Mouse (Mus musculus): ENCODE data around the gene Rfx7.

Gene Rfx7

DNA sequence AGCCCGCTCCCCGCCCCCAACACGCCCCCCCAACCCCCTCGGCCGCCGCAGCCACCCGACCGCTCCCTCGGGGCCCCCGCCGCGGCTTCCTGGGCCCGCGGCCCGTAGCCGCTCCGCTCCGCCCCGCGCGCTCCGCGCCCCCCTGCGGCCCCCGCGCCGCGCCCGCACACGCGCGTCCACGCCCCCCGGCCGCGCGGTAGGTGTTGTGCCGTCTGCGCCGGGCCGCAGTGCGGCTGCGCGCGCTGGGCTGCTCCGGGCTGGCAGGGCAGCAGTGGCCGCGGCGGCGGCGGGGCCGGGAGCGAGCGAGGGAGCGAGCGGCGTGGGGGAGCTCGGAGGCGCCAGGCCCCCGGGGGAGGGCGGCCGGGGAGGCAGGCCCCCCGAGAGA, at the start of gene Rfx7:
Gene Rfx7 (plus strand): TSS at position 245 of the 385 bp plus-strand sequence.
- ChIA-PET CTCF (interaction anchor here in 3 of 4 experiments (0.6 to 1.6 kb wide), 25 partner anchors 10 to 1497 kb away, joined by 3 to 13 read pairs (median 5); partner anchors contain the start of gene Nedd4 (in 1 of the 3)), POLR2A (interaction anchor here in 3 of 4 experiments (0.6 to 3.4 kb wide), 92 partner anchors 10 to 1859 kb away, joined by 3 to 67 read pairs (median 5); partner anchors contain the start of genes Tex9 (in 3 of the 3), Mns1 (in 2 of the 3), Nedd4 (in 2 of the 3) and Tcf12 (in 2 of the 3))

DNA sequence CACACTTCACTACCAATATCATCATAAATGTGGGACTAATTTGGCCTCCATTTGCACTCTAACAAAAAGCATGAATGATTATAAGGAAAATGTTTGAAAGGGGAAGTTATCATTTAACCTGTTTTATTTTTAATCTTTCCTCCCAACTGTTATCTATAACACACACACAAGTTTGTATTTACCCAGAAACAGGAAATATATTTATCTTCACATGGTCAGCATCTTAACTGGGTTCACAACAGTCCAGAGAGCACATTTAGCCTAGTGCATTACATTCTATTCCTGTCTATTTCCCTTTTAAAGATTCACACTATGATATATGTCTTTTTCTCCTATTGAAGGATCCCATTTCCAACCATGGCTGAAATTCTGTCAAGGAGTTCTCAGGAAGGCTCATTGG, 43.5 kb upstream of the Rfx7 start:
- ChIA-PET CTCF (no interaction called here), POLR2A (interaction anchor here in 1 of 4 experiments (1.4 kb wide), 1 partner anchor 43 kb away, joined by 3 read pairs; the partner anchor contains the start of gene Rfx7)

DNA sequence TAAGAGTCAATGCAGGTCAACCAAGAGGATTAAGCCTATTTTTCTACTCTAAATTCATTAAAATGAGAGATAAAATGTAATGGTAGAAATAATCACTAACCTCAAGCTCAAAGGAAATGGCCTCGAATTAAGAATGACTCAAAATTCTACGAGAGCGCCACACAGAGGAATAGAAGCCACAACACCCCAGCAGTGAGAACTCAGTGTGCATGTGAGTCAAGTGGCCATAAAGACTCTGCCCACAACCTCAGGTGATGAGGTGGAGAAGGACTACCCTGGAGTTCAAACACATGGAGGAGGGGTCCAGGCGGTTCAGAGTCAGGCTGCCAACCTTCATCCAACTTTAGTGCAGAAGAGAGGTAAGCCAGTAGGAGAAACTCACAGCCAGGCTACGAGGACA, 42.9 kb upstream of the Rfx7 start:
- POLR2A ChIA-PET: interaction anchor here in 1 of 4 experiments (1.3 kb wide), 1 partner anchor 42 kb away, joined by 6 read pairs; no protein-coding TSS in a partner anchor
- CTCF ChIA-PET: no interaction called here

- POLR2A ChIA-PET: interaction anchor here (0.6 to 4.1 kb wide), 17 partner anchors 9 to 380 kb away, joined by 3 to 24 read pairs (median 3); partner anchors contain the start of genes Rfx7 (in 3 of the 4) and Tcf12 (in 1 of the 4)
- CTCF ChIA-PET: interaction anchor here in 1 of 4 experiments (2.4 kb wide), 1 partner anchor 12 kb away, joined by 4 read pairs; no protein-coding TSS in a partner anchor
Measured at GRCm38 (mm10) chr9:72491559-72492193, 40.4 kb upstream of the Rfx7 start.

DNA sequence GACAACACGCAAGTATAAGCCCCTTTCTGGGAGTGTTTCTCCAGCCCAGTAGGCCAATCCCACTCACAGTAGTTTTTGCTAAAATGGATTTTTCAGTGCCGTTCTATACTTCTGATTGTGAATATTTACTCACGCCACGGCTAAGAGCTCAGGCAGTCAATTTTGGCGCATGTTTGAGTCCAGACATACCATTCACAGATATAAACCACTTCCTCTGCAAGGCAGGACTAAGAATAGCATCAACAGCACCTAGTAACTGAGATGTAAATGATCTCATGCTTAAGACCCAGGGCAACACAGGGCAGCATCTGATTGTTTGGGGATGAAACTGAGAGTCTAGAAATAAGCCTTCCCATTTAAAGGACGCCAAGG, 39.9 kb upstream of the Rfx7 start, which contains the start of gene Tex9:
Gene Tex9 (minus strand): TSS at position 19 of the 372 bp plus-strand sequence.
- POLR2A ChIA-PET: interaction anchor here (0.6 to 4.1 kb wide), 13 partner anchors 9 to 381 kb away, joined by 3 to 24 read pairs (median 6); partner anchors contain the start of genes Rfx7 (in 3 of the 4) and Tcf12 (in 1 of the 4)
- CTCF ChIA-PET: interaction anchor here in 1 of 4 experiments (2.4 kb wide), 1 partner anchor 13 kb away, joined by 4 read pairs; no protein-coding TSS in a partner anchor

DNA sequence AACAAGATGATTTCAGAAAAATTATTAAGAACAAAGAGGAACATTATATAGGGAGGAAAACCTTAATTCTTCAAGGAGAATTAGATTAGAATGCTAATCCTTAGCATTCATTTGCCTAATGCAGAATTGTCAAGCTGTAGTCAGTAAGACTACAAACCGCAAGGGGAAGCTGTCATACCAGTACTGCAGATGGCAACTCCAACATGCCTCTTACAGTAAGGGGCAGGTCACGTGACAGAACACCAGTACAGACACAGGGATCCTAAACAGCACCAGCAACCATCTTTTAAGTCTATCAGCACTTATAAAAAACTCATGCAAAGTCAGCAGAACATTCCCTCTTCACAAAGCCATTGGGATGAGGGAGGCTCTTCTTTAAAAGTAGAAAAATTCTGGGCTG, 38.6 kb upstream of the Rfx7 start:
- CTCF ChIA-PET: interaction anchor here in 1 of 4 experiments (1.1 kb wide), 1 partner anchor 38 kb away, joined by 5 read pairs; no protein-coding TSS in a partner anchor
- POLR2A ChIA-PET: interaction anchor here in 3 of 4 experiments (0.7 to 4.1 kb wide), 9 partner anchors 12 to 155 kb away, joined by 3 to 24 read pairs (median 4); no protein-coding TSS in a partner anchor

GRCm38 (mm10) chr9:72493984-72494685, 37.9 kb upstream of the Rfx7 start:
- POLR2A ChIA-PET: interaction anchor here in 3 of 4 experiments (0.7 to 4.1 kb wide), 9 partner anchors 11 to 146 kb away, joined by 3 to 24 read pairs (median 4); partner anchors contain the start of gene Rfx7 (in 1 of the 3)
- CTCF ChIA-PET: interaction anchor here in 2 of 4 experiments (1.0 to 1.1 kb wide), 3 partner anchors 37 kb away, joined by 4 to 5 read pairs (median 5); no protein-coding TSS in a partner anchor

DNA sequence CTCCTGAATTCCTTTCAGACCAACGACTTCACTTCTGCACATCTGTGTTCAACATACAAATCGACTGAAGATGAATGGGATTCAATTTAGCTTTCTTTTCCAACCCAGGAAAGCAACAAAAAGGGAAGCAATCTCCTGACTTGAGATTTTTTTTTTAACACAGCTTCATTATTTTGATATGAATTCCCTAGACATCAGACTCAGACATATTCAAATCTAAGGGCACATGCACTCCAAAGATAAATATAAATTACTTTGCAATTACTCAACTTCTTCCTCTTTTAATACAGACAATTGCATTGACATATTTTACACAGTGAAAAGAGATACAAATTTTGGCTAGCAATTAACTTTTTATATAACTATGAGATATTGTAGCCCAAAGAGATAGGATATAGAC, 35.3 kb upstream of the Rfx7 start:
- POLR2A ChIA-PET: interaction anchor here in 1 of 4 experiments (0.6 to 2.8 kb wide), 3 partner anchors 17 to 282 kb away, joined by 3 to 16 read pairs (median 3); no protein-coding TSS in a partner anchor
- CTCF ChIA-PET: no interaction called here

DNA sequence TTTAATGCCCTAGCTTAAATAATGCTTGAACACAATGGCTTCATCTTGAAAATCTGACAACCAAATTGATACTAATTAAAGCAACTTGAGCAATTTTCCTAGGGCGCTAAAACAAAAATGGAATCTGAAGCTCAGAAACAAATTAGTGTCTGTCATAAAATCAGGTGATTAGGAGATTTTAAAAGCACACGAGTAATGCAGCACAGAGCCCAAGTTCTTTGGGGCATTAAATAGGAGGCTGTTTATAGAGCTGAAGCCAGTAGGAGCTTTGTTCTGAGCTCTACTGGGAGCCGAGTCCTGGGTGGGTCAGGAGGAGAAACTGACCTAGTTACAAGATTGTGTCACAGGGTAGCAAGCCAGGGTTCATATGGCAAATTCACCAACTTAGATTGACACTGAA, 34.9 kb upstream of the Rfx7 start:
- POLR2A ChIA-PET: interaction anchor here in 3 of 4 experiments (0.6 to 2.8 kb wide), 7 partner anchors 18 to 325 kb away, joined by 3 to 16 read pairs (median 3); no protein-coding TSS in a partner anchor
- CTCF ChIA-PET: interaction anchor here in 1 of 4 experiments (1.1 kb wide), 1 partner anchor 34 kb away, joined by 5 read pairs; the partner anchor contains the start of gene Rfx7

DNA sequence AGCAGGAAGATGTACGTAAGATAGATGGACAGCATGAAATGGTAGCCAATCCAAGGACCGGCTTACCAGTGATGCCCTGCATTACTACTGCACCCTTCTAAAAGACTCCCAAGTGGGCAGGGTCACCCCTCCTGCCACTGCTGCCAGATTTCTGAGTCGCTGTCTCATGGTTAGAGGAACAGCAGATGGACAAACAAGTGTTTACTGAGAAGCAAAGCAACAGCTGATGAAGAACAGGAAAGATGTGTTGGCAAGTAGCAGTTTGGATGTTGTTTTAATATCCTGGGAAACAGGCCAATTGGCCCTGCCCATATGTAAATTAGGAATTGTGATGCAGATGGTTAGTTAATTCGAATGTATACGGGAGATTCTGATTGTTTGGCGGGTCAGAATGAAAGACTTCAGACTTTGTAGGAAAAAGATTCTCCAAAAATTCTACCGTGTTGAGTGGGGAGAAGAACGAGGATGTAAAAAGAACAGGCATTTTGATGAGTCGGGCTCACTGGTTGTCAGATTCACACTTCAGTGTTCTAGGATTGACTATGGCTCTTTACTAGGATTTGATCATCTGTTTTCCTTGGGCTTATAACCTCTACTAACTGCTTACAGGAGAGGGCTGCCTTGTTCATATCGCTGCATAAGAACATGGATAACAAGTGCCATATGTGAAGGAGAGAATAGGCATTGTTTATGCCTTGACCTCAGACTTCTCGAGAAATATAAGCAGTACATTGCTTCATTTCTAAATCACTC, 19.6 kb upstream of the Rfx7 start:
- ChIA-PET CTCF (interaction anchor here in 1 of 4 experiments (0.5 kb wide), 1 partner anchor 89 kb away, joined by 3 read pairs; no protein-coding TSS in a partner anchor), POLR2A (interaction anchor here in 3 of 4 experiments (0.6 to 2.2 kb wide), 4 partner anchors 19 to 38 kb away, joined by 3 to 9 read pairs (median 6); partner anchors contain the start of gene Rfx7 (in 1 of the 3))

- CTCF ChIA-PET: interaction anchor here in 1 of 4 experiments (1.2 kb wide), 1 partner anchor 16 kb away, joined by 6 read pairs; no protein-coding TSS in a partner anchor
- POLR2A ChIA-PET: interaction anchor here in 2 of 4 experiments (0.8 to 2.0 kb wide), 5 partner anchors 10 to 69 kb away, joined by 3 to 10 read pairs (median 6); partner anchors contain the start of gene Rfx7 (in 2 of the 2)
Measured at GRCm38 (mm10) chr9:72515366-72515765, 16.7 kb upstream of the Rfx7 start.

DNA sequence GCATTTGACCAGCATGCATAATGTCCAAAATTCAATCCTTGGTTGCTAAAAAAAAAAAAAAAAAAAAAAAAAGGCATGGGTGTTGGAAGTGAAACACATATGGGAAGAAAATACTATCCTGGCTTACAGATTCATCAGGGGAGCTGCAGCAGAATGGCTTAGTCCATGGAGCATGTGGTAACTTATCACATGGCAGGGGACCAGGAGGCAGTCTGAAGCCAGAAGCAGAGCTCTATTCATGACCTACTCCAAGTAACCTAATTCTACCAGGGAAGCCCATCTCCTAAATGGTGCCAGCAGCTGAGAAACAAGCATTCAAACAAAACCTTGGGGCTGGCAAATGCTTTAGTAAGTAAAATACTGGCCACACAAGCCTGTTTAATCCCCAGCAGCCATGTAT, 12.8 kb upstream of the Rfx7 start:
- ChIA-PET POLR2A (interaction anchor here in 2 of 4 experiments (0.6 to 6.1 kb wide), 10 partner anchors 9 to 122 kb away, joined by 3 to 27 read pairs (median 4); partner anchors contain the start of gene Rfx7 (in 2 of the 2)), CTCF (interaction anchor here in 2 of 4 experiments (0.6 to 1.4 kb wide), 2 partner anchors 12 kb away, joined by 3 to 4 read pairs; no protein-coding TSS in a partner anchor)

DNA sequence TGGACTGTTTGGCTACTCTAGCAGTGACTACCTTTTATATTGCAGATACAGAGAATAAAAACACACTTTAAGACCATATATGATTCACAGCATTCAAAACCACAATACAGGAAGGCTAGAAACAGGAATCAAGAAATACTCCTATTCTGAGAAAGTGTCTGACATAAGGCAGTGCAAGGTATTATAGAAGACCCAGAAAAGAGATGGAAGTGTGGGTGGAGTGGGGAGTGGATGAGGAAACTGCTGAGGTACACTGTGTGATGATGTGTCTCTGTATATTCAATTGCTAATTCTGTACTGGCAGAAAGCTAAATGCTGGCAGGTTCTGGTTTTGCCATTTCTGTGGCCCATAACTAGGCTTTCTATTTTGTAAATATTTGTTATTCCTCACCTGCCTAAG, 11.2 kb upstream of the Rfx7 start:
- POLR2A ChIA-PET: interaction anchor here in 2 of 4 experiments (1.2 to 6.1 kb wide), 7 partner anchors 11 to 121 kb away, joined by 3 to 27 read pairs (median 3); partner anchors contain the start of gene Rfx7 (in 2 of the 2)

DNA sequence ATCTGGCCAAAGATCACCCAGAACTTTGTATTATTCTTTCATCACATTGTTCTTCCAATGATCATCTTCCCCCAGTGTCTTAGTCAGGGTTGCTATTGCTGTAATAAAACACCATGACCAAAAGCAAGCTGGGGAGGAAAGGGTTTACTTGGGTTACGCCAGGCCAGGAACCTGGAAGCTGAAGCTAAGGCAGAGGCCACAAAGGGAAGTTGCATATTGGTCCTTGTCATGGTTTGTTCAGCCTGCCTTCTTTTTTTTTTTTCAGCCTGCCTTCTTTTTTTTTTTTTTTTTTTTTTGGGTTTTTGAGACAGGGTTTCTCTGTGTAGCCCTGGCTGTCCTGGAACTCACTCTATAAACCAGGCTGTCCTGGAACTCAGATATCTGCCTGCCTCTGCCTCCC, 5.9 kb upstream of the Rfx7 start:
- CTCF ChIA-PET: no interaction called here
- POLR2A ChIA-PET: interaction anchor here in 2 of 4 experiments (0.7 to 1.2 kb wide), 4 partner anchors 29 to 85 kb away, joined by 3 to 6 read pairs (median 4); no protein-coding TSS in a partner anchor

More for the DNA sequence above, 11.2 kb upstream of the Rfx7 start:
- CTCF ChIA-PET: interaction anchor here in 2 of 4 experiments (1.0 to 2.2 kb wide), 3 partner anchors 10 kb away, joined by 3 to 13 read pairs (median 3); no protein-coding TSS in a partner anchor

GRCm38 (mm10) chr9:72530237-72530636, 1.8 kb upstream of the Rfx7 start:
- ChIA-PET POLR2A (interaction anchor here (1.1 to 3.4 kb wide), 29 partner anchors 9 to 132 kb away, joined by 3 to 53 read pairs (median 7); partner anchors contain the start of genes Nedd4 (in 2 of the 4), Mns1 (in 1 of the 4) and Tex9 (in 1 of the 4)), CTCF (interaction anchor here in 2 of 4 experiments (1.0 to 1.6 kb wide), 9 partner anchors 8 to 109 kb away, joined by 3 to 13 read pairs (median 6); no protein-coding TSS in a partner anchor)

- ChIA-PET POLR2A (interaction anchor here (0.7 to 3.4 kb wide), 94 partner anchors 9 to 485 kb away, joined by 3 to 67 read pairs (median 5); partner anchors contain the start of genes Nedd4 (in 4 of the 4), Tex9 (in 3 of the 4), Mns1 (in 2 of the 4) and Dyx1c1 (in 1 of the 4)), CTCF (interaction anchor here in 2 of 4 experiments (0.6 to 1.6 kb wide), 29 partner anchors 9 to 405 kb away, joined by 3 to 13 read pairs (median 4); partner anchors contain the start of gene Nedd4 (in 1 of the 2))
Measured at GRCm38 (mm10) chr9:72530824-72531223, 1.2 kb upstream of the Rfx7 start.
